Mouse (Mus musculus): ENCODE measurements around the gene Tmem217. TPM values are rescaled to one million over a fixed set of nuclear protein-coding genes. Genes with fewer than 3 reads are reported as not detected.

Tmem217 gene
- polyA plus RNA-seq, 1 experiment from 2014 or later = 0.33 TPM

GRCm38 (mm10) chr17:29488978-29489970, 62.9 kb downstream of the Tmem217 start:
- DNase-seq (ENCODE audit: low read depth, low spot score) = no peak
- POLR2A ChIA-PET = no interaction called here
- no peaks in the 10 kb centered on the region for H3K27me3 ChIP-seq
- no peak for TF ChIP-seq CTCF (IDR thresholded peaks at IDR 0.05)
- ATAC-seq = no peak
- in situ Hi-C loops (cut with MboI; ENCODE audit: low pct_unique_long_range_greater_than_20kb) = loop anchor here (5.0 kb wide), 1 partner anchor 52 kb away; no protein-coding TSS in a partner anchor
- CTCF ChIA-PET = interaction anchor here (1.2 to 1.3 kb wide), 2 partner anchors 12 to 93 kb away, joined by 3 read pairs; no protein-coding TSS in a partner anchor

- TF ChIP-seq CTCF (IDR thresholded peaks at IDR 0.05) = no peak
- in situ Hi-C loops (cut with MboI; ENCODE audit: low pct_unique_long_range_greater_than_20kb) = loop anchor here (5.0 kb wide), 1 partner anchor 51 kb away; no protein-coding TSS in a partner anchor
- no peaks in the 10 kb centered on the region for H3K27me3 ChIP-seq
- ChIA-PET CTCF (interaction anchor here (1.1 to 1.3 kb wide), 3 partner anchors 11 to 51 kb away, joined by 3 to 4 read pairs (median 3); no protein-coding TSS in a partner anchor), POLR2A (no interaction called here)
- no peak for ATAC-seq
- DNase-seq (ENCODE audit: low read depth, low spot score) = no peak
Measured at GRCm38 (mm10) chr17:29488257-29488977, 63.8 kb downstream of the Tmem217 start.

GRCm38 (mm10) chr17:29485336-29486233, 66.6 kb downstream of the Tmem217 start:
- DNase-seq (ENCODE audit: low read depth, low spot score) = no peak

GRCm38 (mm10) chr17:29484431-29484830, 67.8 kb downstream of the Tmem217 start:
- no peak for DNase-seq (ENCODE audit: low read depth, low spot score)
- ATAC-seq = no peak
- CTCF ChIA-PET = interaction anchor here (1.1 kb wide), 1 partner anchor 15 kb away, joined by 3 read pairs; no protein-coding TSS in a partner anchor
- TF ChIP-seq CTCF (IDR thresholded peaks at IDR 0.05) = no peak
- in situ Hi-C loops (cut with MboI; ENCODE audit: low pct_unique_long_range_greater_than_20kb) = no loop called here
- POLR2A ChIA-PET = interaction anchor here (0.7 kb wide), 1 partner anchor 27 kb away, joined by 3 read pairs; no protein-coding TSS in a partner anchor
- H3K27me3 ChIP-seq = no peaks in the 10 kb centered on the region

More at GRCm38 (mm10) chr17:29485336-29486233, 66.6 kb downstream of the Tmem217 start:
- H3K27me3 ChIP-seq = no peaks in the 10 kb centered on the region
- POLR2A ChIA-PET = interaction anchor here (0.7 kb wide), 1 partner anchor 52 kb away, joined by 4 read pairs; no protein-coding TSS in a partner anchor
- no peak for TF ChIP-seq CTCF (IDR thresholded peaks at IDR 0.05)
- in situ Hi-C loops (cut with MboI; ENCODE audit: low pct_unique_long_range_greater_than_20kb) = loop anchor here (5.0 kb wide), 1 partner anchor 48 kb away; no protein-coding TSS in a partner anchor
- ATAC-seq = no peak
- CTCF ChIA-PET = interaction anchor here (1.1 kb wide), 1 partner anchor 16 kb away, joined by 3 read pairs; no protein-coding TSS in a partner anchor

GRCm38 (mm10) chr17:29483282-29483681, 68.9 kb downstream of the Tmem217 start:
- in situ Hi-C loops (cut with MboI; ENCODE audit: low pct_unique_long_range_greater_than_20kb) = no loop called here
- DNase-seq (ENCODE audit: low read depth, low spot score) = no peak
- no peak for ATAC-seq
- POLR2A ChIA-PET = no interaction called here
- CTCF ChIA-PET = interaction anchor here (1.0 kb wide), 1 partner anchor 49 kb away, joined by 3 read pairs; no protein-coding TSS in a partner anchor
- no peaks in the 10 kb centered on the region for H3K27me3 ChIP-seq
- TF ChIP-seq CTCF (IDR thresholded peaks at IDR 0.05) = no peak

- POLR2A ChIA-PET = no interaction called here
- no peak for ATAC-seq
- CTCF ChIA-PET = interaction anchor here (1.0 kb wide), 1 partner anchor 48 kb away, joined by 3 read pairs; no protein-coding TSS in a partner anchor
- TF ChIP-seq CTCF (IDR thresholded peaks at IDR 0.05) = no peak
- no peaks in the 10 kb centered on the region for H3K27me3 ChIP-seq
- in situ Hi-C loops (cut with MboI; ENCODE audit: low pct_unique_long_range_greater_than_20kb) = no loop called here
- DNase-seq (ENCODE audit: low read depth, low spot score) = no peak
Measured at GRCm38 (mm10) chr17:29482632-29483031, 69.6 kb downstream of the Tmem217 start.

- DNase-seq (ENCODE audit: low read depth, low spot score) (no peak), ATAC-seq (no peak)
- no peaks in the 10 kb centered on the region for H3K27me3 ChIP-seq
- no peak for TF ChIP-seq CTCF (IDR thresholded peaks at IDR 0.05)
- POLR2A ChIA-PET = no interaction called here
- in situ Hi-C loops (cut with MboI; ENCODE audit: low pct_unique_long_range_greater_than_20kb) = no loop called here
- CTCF ChIA-PET = interaction anchor here (0.7 kb wide), 1 partner anchor 8 kb away, joined by 5 read pairs; no protein-coding TSS in a partner anchor
Measured at GRCm38 (mm10) chr17:29480256-29480655, 71.9 kb downstream of the Tmem217 start.

GRCm38 (mm10) chr17:29478271-29478670, 73.9 kb downstream of the Tmem217 start:
- no peak for ATAC-seq
- TF ChIP-seq CTCF (IDR thresholded peaks at IDR 0.05) = no peak
- DNase-seq (ENCODE audit: low read depth, low spot score) = no peak

GRCm38 (mm10) chr17:29477357-29477756, 74.8 kb downstream of the Tmem217 start:
- ATAC-seq = no peak
- in situ Hi-C loops (cut with MboI; ENCODE audit: low pct_unique_long_range_greater_than_20kb) = no loop called here
- POLR2A ChIA-PET = no interaction called here

More at GRCm38 (mm10) chr17:29478271-29478670, 73.9 kb downstream of the Tmem217 start:
- POLR2A ChIA-PET = no interaction called here
- H3K27me3 ChIP-seq = no peaks in the 10 kb centered on the region
- in situ Hi-C loops (cut with MboI; ENCODE audit: low pct_unique_long_range_greater_than_20kb) = no loop called here
- CTCF ChIA-PET = interaction anchor here (1.2 kb wide), 1 partner anchor 11 kb away, joined by 3 read pairs; no protein-coding TSS in a partner anchor

More at GRCm38 (mm10) chr17:29477357-29477756, 74.8 kb downstream of the Tmem217 start:
- no peak for DNase-seq (ENCODE audit: low read depth, low spot score)
- no peak for TF ChIP-seq CTCF (IDR thresholded peaks at IDR 0.05)
- CTCF ChIA-PET = interaction anchor here (1.2 kb wide), 1 partner anchor 12 kb away, joined by 3 read pairs; no protein-coding TSS in a partner anchor
- H3K27me3 ChIP-seq = no peaks in the 10 kb centered on the region
